Mouse (Mus musculus): ENCODE measurements around the gene Dnajc15.

The Dnajc15 gene

GRCm38 (mm10) chr14:77860841-77861560 is 13.9 kb downstream of the Dnajc15 start:
- DNase-seq (ENCODE audit: low spot score in 2 of 2) = no peak

DNA sequence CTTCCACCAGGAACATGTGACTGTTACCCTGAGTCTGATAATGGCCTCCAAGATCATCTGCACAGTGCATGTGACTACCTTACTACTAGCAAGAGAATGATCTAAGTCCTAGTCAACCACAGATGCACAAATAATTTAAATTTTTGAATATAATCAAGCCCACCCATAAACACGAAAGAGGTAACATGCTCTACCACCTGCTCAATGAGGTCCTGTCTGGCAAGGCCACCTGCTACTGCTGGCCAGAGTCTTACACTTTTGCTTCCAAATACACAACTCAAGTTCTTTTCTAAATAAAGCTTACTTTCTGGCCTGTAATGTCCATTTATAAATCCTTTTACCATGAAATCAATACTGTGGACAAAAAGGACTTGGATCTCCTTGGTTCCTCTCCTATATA is 15.0 kb downstream of the Dnajc15 start:
- no peak for DNase-seq (ENCODE audit: low spot score in 2 of 2)

DNA sequence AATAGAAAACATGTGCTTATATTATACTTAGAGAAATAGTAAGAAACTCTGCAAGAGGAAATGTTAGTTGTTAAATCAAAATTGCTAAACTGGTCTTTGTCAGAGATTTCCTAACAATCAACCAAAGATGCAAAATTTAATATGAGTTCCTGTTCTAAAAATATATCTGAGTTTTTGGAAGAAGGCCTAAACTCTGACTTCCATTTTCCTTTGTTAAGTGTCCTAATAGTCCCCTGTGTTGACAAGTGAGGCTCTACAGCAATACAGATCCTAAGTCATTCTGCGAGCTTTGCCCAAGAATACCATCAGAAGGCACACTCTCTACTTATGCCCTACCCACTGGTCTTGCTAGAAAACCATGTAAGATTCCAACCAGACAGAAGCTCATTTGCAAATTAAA is 21.0 kb downstream of the Dnajc15 start:
- no peak for DNase-seq (ENCODE audit: low spot score in 2 of 2)

GRCm38 (mm10) chr14:77849852-77850251 is 25.1 kb downstream of the Dnajc15 start:
- DNase-seq (ENCODE audit: low spot score in 2 of 2) = no peak

GRCm38 (mm10) chr14:77848349-77848748 is 26.6 kb downstream of the Dnajc15 start:
- no peak for DNase-seq (ENCODE audit: low spot score in 2 of 2)

DNA sequence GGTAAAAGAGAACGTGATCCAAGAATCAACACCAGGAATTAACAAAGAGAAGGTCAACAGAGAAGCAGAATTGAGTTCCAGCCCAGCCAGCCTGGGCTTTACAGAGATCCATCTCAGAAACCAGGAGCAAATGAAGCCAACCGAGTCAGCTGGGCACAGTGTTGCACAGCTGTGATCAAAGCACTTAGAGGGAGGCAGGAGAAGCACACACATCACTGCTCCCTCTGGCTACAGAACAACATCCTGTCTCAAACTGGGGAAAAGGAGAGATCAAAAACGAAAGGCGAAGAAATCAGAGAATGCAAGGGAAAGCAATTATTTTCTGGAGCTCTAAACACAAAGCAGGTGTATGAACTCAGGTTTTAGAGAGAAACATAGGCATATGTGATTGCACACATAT is 28.7 kb downstream of the Dnajc15 start:
- DNase-seq (ENCODE audit: low spot score in 2 of 2) = no peak

DNA sequence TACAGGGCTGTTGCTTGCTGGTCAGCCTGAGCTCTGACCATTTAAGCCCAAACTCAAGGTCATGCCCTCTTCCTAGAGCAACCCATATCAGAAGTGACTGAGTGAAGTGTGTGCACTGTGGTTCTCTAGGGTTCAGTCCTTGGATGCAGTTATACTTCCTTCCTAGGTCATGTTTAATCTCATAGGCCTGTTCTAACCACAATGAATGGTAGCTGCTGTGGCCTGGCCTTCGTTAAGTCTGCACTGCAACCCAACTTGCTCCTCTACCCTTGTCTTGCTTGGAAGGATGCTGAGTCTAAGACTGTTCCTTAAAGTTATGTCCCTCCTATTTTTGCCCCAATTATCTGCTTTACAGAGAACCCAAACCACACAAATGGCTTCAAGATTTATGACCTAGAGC is 29.4 kb downstream of the Dnajc15 start:
- no peak for DNase-seq (ENCODE audit: low spot score in 2 of 2)

DNA sequence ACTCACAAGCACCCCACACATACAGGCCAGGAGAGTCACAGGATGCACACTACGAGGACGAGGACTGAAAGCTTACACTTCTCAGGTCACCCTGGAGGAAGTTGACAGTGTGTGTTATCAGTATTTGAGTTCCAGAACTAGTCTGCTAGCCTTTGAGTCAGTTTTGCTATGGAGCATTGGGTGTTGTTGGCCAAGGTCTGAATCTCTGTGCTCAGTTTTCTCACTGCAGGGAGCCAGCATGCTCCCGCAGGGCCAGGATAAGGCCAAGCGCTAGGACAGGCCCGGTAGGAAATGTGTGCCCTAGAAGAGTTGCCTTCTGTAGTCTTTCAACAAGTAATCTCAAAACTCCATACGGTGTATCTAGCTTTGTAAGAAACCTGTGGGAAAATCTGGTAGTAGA is 34.4 kb downstream of the Dnajc15 start:
- DNase-seq (ENCODE audit: low spot score in 2 of 2) = no peak

DNA sequence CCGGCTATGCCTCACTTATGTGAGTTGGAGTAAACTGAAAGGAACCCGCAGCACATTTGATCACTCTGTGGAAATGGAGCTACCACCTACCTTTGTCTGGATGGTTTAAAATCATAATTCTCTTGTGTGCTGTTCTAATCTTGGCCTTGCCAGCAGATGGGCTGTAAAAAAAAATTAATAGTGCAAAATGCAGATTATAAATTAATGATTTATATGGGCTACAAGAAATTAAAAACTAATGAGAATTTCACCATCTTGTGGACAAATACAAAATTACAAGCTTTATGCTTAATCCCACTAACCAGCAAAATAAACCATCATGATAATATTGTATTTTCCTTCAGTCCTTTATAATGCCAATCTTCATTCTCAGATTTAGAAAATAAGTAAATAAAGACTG is 34.8 kb downstream of the Dnajc15 start:
- DNase-seq (ENCODE audit: low spot score in 2 of 2) = no peak

GRCm38 (mm10) chr14:77836794-77837193 is 38.1 kb downstream of the Dnajc15 start:
- DNase-seq (ENCODE audit: low spot score in 2 of 2) = no peak

DNA sequence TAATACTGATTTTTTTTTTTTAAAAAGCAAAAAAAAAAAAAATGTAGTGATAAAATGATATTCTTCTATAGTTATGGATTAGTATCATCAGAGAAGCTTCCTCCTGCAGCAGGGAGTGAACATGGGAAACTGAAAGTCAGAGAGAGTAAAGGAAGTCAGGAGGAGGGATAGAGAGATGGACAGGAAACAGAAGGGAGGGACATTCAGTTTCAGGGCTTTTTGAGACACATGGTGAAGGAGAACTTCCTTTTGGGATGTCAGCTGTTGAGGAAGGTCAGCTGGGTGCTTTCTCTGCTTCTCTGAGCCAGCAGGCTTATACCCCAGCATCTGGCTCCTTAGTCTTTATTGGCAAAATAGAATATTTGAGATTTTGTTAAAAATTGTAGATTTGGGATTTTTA is 42.6 kb downstream of the Dnajc15 start:
- no peak for DNase-seq (ENCODE audit: low spot score in 2 of 2)

GRCm38 (mm10) chr14:77831936-77832335 is 43.0 kb downstream of the Dnajc15 start:
- DNase-seq (ENCODE audit: low spot score in 2 of 2) = no peak

DNA sequence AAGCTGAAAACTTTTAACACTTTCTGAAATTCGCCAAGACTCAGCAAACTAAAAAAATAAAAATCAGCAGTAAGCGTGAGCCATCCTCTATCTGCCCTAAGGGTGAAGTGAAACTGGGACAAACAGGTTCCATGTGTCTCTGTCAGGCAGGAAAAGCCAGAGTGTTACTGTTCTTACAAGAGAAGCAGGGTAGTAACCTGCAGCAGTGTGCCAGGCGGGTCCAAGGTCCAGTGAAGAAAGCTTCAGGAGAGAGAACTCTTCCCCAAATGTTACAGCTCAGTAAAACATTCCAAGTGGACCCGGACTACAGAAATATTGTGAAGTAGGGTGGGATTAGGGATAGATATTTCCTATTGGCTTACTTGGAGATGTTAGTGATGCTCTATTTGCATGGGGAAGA is 45.3 kb downstream of the Dnajc15 start:
- no peak for DNase-seq (ENCODE audit: low spot score in 2 of 2)

DNA sequence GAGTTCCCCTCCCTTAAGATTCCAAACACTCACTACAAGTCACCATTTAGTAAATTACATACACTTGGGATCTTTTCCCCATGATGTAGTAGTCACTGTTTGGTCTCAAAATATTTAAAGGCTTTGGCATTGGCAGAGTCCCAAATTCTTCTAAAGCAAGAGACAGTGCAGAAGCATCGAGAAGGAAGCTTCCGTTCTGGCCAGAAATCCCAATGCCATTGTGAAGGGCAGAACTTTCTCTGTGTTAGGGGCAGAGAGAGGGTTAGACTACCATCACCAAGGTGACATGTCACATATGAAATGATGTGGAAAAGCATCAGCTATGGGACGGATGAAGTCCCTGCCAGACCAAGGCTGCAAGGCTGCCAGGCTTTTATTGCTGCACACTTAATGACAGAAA is 49.0 kb downstream of the Dnajc15 start:
- DNase-seq (ENCODE audit: low spot score in 2 of 2) = no peak

DNA sequence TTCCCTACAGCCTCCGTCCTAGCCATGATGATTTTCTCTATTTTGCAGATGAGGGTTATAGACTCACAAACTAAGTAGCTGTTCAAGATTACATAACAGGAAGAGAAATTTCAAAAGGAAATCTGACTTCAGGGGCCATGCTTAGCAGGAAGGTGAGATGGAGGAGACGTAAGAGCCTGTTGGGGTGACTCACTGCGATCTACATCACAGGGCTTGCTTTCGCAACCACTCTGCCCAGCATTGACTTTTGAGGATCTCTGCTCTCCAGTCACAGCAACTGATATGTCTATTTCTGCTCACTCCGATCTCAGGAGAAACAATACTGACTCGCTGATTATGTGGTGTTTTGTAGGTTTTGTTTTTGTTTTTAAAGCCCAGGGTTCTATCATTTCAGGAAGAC is 49.8 kb downstream of the Dnajc15 start:
- no peak for DNase-seq (ENCODE audit: low spot score in 2 of 2)

GRCm38 (mm10) chr14:77819841-77820240 is 55.1 kb downstream of the Dnajc15 start:
- no peak for DNase-seq (ENCODE audit: low spot score in 2 of 2)

DNA sequence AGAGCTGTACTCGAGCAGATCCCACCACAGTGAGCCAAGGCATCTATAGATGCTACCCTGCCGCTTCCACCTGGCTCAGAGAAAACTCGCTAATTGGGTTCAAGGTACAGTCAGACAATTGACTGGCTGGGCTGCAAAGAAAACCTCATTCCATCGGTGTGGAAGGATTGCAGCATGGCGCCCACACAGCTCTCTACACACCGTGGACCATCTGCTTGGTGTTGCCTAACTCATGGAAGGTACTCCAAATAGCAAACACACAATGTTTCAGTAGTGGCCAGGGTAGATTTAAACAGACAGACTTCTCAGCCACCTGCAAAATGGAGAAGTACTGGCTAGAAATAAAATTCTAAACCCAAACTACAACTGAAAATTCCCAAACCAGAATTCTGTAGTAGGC is 57.4 kb downstream of the Dnajc15 start:
- DNase-seq (ENCODE audit: low spot score in 2 of 2) = no peak

GRCm38 (mm10) chr14:77814935-77815334 is 60.0 kb downstream of the Dnajc15 start:
- no peak for DNase-seq (ENCODE audit: low spot score in 2 of 2)

GRCm38 (mm10) chr14:77812890-77813289 is 62.0 kb downstream of the Dnajc15 start:
- no peak for DNase-seq (ENCODE audit: low spot score in 2 of 2)

DNA sequence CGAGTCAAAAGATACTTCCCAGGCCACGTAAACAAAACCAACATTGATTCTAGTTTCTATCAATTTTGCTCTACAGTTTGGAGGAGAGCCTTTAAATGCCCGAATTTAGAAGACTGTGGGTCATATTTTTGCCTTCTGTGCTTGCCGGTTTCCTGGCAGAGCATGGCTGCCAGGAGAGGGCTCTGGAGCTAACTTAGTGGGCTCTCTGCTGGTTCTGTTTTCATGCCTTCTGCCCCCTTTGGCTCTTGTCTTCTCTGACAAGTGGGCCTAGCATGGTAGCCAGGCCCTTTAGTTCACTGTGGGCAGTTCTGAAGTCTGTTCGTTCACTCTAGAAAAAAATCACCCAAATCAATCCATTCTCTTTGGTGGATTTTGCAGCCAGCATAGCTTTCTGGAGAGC is 63.5 kb downstream of the Dnajc15 start:
- DNase-seq (ENCODE audit: low spot score in 2 of 2) = no peak

GRCm38 (mm10) chr14:77807836-77808235 is 67.1 kb downstream of the Dnajc15 start:
- no peak for DNase-seq (ENCODE audit: low spot score in 2 of 2)

DNA sequence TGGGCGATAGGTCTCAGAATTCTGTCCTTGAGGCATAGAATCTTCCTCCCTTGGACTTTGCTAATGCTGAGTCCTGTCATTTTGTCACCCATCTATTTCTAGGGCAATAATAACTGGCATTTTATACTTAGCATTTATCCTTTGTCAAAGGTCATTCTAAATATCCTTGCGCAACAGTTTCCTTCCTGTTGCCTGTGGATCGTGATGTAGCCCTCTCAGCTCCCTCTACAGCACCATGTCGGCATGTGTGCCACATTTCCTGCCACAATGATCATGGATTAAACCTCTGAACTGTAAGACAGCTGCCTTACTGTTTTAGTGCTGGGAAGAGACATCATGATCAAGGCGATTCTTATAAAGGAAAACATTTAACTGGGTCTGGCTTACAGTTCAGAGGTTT is 68.6 kb downstream of the Dnajc15 start:
- DNase-seq (ENCODE audit: low spot score in 2 of 2) = no peak

DNA sequence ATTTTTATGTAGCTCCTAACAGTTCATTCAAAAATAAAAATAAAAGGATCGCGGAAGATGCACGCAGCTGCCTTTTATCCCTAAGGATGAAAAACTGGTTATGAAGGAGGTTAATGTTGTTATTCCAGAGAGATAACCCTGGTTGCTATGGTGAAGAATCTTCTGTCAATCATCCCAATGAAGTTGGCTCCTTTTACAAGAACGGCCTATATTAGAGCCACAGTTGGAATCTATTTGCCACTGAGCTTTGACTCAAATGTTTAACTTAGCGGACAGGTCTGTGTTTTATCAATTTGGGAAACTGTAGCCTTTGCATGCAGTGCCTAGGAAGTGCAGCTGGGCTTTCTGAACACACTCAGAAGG is 72.7 kb downstream of the Dnajc15 start:
- no peak for DNase-seq (ENCODE audit: low spot score in 2 of 2)

- no peak for DNase-seq (ENCODE audit: low spot score in 2 of 2)
Observed at GRCm38 (mm10) chr14:77801571-77802267, 73.2 kb downstream of the Dnajc15 start.
